Mouse (Mus musculus): ENCODE data around the gene Gm10134. TPM values are rescaled to one million over a fixed set of nuclear protein-coding genes. Genes with fewer than 3 reads are reported as not detected.
"Not testable (repeated sequence)": the region's sequence is repeated elsewhere in the genome, so short reads cannot be mapped to it uniquely, and the experiment has no call there.

The Gm10134 gene
- polyA plus RNA-seq, 1 experiment from 2014 or later, result 1.2 TPM

GRCm38 (mm10) chr2:28468486-28469225 lies 37.2 kb upstream of the Gm10134 start:
- Histone ChIP-seq H3K36me3 (ENCODE audit: insufficient read depth) (peaks cover 35% of the 10 kb centered on the region), H3K27me3 (ENCODE audit: insufficient read depth, low read length) (no peaks in the 10 kb centered on the region), H3K9ac (peak overlapping the region; percentile 92), H3K27ac (ENCODE audit: low read depth) (no peak overlapping the region), H3K4me2 (peak overlapping the region; percentile 85), H3K4me1 (ENCODE audit: insufficient read depth) (peaks cover 3% of the 10 kb centered on the region; the same call in 1 of the 2 replicates), H3K9me3 (ENCODE audit: low read depth, low read length) (no peaks in the 10 kb centered on the region; the same call in 1 of the 2 replicates), H3K4me3 (ENCODE audit: low read depth, low read length) (peak overlapping the region; percentile 80)
- ATAC-seq (ENCODE audit: insufficient read depth) (no peak), DNase-seq (no peak)
- TF ChIP-seq CTCF (IDR thresholded peaks at IDR 0.05; ENCODE audit: low read depth), result no peak
- WGBS, result 49% methylated on average over 18 of the region's 18 CpGs

GRCm38 (mm10) chr2:28469461-28469860 lies 36.4 kb upstream of the Gm10134 start:
- Histone ChIP-seq H3K4me1 (ENCODE audit: insufficient read depth) (peaks cover 3% of the 10 kb centered on the region; the same call in 1 of the 2 replicates), H3K9ac (no peak overlapping the region), H3K36me3 (ENCODE audit: insufficient read depth) (peaks cover 35% of the 10 kb centered on the region), H3K27ac (ENCODE audit: low read depth) (no peak overlapping the region), H3K4me3 (ENCODE audit: low read depth, low read length) (no peak overlapping the region), H3K4me2 (no peak overlapping the region), H3K27me3 (ENCODE audit: insufficient read depth, low read length) (no peaks in the 10 kb centered on the region), H3K9me3 (ENCODE audit: low read depth, low read length) (no peaks in the 10 kb centered on the region; the same call in 1 of the 2 replicates)
- no peak for ATAC-seq (ENCODE audit: insufficient read depth)
- WGBS, result 96% methylated on average over 14 of the region's 14 CpGs
- no peak for DNase-seq
- no peak for TF ChIP-seq CTCF (IDR thresholded peaks at IDR 0.05; ENCODE audit: low read depth)

GRCm38 (mm10) chr2:28470591-28470990 lies 35.3 kb upstream of the Gm10134 start:
- no peak overlapping the region for H3K4me3 ChIP-seq (ENCODE audit: low read depth, low read length)
- WGBS, result 88% methylated on average over 2 of the region's 2 CpGs
- TF ChIP-seq CTCF (IDR thresholded peaks at IDR 0.05; ENCODE audit: low read depth), result no peak

GRCm38 (mm10) chr2:28472011-28472410 lies 33.9 kb upstream of the Gm10134 start:
- not testable (repeated sequence) for H3K4me2 ChIP-seq; ATAC-seq (ENCODE audit: insufficient read depth); H3K4me1 ChIP-seq (ENCODE audit: insufficient read depth); H3K27me3 ChIP-seq (ENCODE audit: insufficient read depth, low read length); DNase-seq; H3K4me3 ChIP-seq (ENCODE audit: low read depth, low read length); H3K27ac ChIP-seq (ENCODE audit: low read depth); H3K9me3 ChIP-seq (ENCODE audit: low read depth, low read length); H3K9ac ChIP-seq
- 90% methylated on average over 8 of the region's 8 CpGs for WGBS
- peaks cover 35% of the 10 kb centered on the region for H3K36me3 ChIP-seq (ENCODE audit: insufficient read depth)

More at GRCm38 (mm10) chr2:28470591-28470990, 35.3 kb upstream of the Gm10134 start:
- no peak overlapping the region for H3K27ac ChIP-seq (ENCODE audit: low read depth)
- peaks cover 3% of the 10 kb centered on the region; the same call in 1 of the 2 replicates for H3K4me1 ChIP-seq (ENCODE audit: insufficient read depth)
- DNase-seq, result no peak
- H3K9ac ChIP-seq, result no peak overlapping the region
- peaks cover 35% of the 10 kb centered on the region for H3K36me3 ChIP-seq (ENCODE audit: insufficient read depth)
- H3K27me3 ChIP-seq (ENCODE audit: insufficient read depth, low read length), result no peaks in the 10 kb centered on the region
- no peaks in the 10 kb centered on the region; the same call in 1 of the 2 replicates for H3K9me3 ChIP-seq (ENCODE audit: low read depth, low read length)
- H3K4me2 ChIP-seq, result no peak overlapping the region
- no peak for ATAC-seq (ENCODE audit: insufficient read depth)

- H3K4me2 ChIP-seq; H3K4me1 ChIP-seq (ENCODE audit: insufficient read depth); H3K36me3 ChIP-seq (ENCODE audit: insufficient read depth); ATAC-seq (ENCODE audit: insufficient read depth); H3K9ac ChIP-seq; H3K9me3 ChIP-seq (ENCODE audit: low read depth, low read length); H3K27ac ChIP-seq (ENCODE audit: low read depth); DNase-seq; H3K27me3 ChIP-seq (ENCODE audit: insufficient read depth, low read length); H3K4me3 ChIP-seq (ENCODE audit: low read depth, low read length): not testable (repeated sequence)
- 88% methylated on average over 5 of the region's 5 CpGs for WGBS
Measured at GRCm38 (mm10) chr2:28477993-28478392, 27.9 kb upstream of the Gm10134 start.

GRCm38 (mm10) chr2:28479208-28480204 lies 26.4 kb upstream of the Gm10134 start:
- Histone ChIP-seq H3K4me3 (ENCODE audit: low read depth, low read length) (no peak overlapping the region), H3K4me2 (no peak overlapping the region), H3K9ac (no peak overlapping the region; the same call in 1 of the 2 replicates), H3K4me1 (ENCODE audit: insufficient read depth) (0 out of 2 replicates have a peak, but pooled peaks cover 2% of the 10 kb centered on the region), H3K36me3 (ENCODE audit: insufficient read depth) (no peaks in the 10 kb centered on the region), H3K27me3 (ENCODE audit: insufficient read depth, low read length) (no peaks in the 10 kb centered on the region), H3K9me3 (ENCODE audit: low read depth, low read length) (no peaks in the 10 kb centered on the region), H3K27ac (ENCODE audit: low read depth) (no peak overlapping the region)
- no peak for ATAC-seq (ENCODE audit: insufficient read depth)
- DNase-seq, result no peak
- WGBS, result 60% methylated on average over 20 of the region's 20 CpGs
- TF ChIP-seq CTCF (IDR thresholded peaks at IDR 0.05; ENCODE audit: low read depth), result no peak

- Histone ChIP-seq H3K9me3 (ENCODE audit: low read depth, low read length) (no peaks in the 10 kb centered on the region), H3K36me3 (ENCODE audit: insufficient read depth) (no peaks in the 10 kb centered on the region), H3K4me2 (no peak overlapping the region), H3K27ac (ENCODE audit: low read depth) (no peak overlapping the region), H3K4me1 (ENCODE audit: insufficient read depth) (0 out of 2 replicates have a peak, but pooled peaks cover 2% of the 10 kb centered on the region), H3K9ac (no peak overlapping the region), H3K27me3 (ENCODE audit: insufficient read depth, low read length) (no peaks in the 10 kb centered on the region), H3K4me3 (ENCODE audit: low read depth, low read length) (no peak overlapping the region)
- ATAC-seq (ENCODE audit: insufficient read depth), result no peak
- no peak for DNase-seq
- WGBS, result 70% methylated on average over 2 of the region's 2 CpGs
- no peak for TF ChIP-seq CTCF (IDR thresholded peaks at IDR 0.05; ENCODE audit: low read depth)
Measured at GRCm38 (mm10) chr2:28483861-28484260, 22.0 kb upstream of the Gm10134 start.
